Mouse (Mus musculus) kidney, embryonic 15.5 days (tissue): ENCODE data around the gene Nudt3. TPM values are rescaled to one million over a fixed set of nuclear protein-coding genes. Genes with fewer than 3 reads are reported as not detected.

Experiments
- ATAC-seq: fragments of 200-750 bp; cut with Nextera tagmentation; replicated peaks from 2 replicates; pipeline ENCODE4 v1.8.0; 2017; ENCODE audit warnings: moderate TSS enrichment; ENCODE audit not compliant: low FRiP score
- H3K27ac ChIP-seq: fragments of 300-500 bp; sonication (generic); 2 replicates; pipeline ENCODE4 v1.5.1; 2015; ENCODE audit warnings: mild to moderate bottlenecking, inconsistent platforms
- H3K27me3 ChIP-seq: fragments of 300-500 bp; sonication (generic); 2 replicates; pipeline ENCODE4 v1.6.1; 2015; ENCODE audit warnings: inconsistent platforms
- H3K36me3 ChIP-seq: fragments of 300-500 bp; sonication (generic); 2 replicates; pipeline ENCODE4 v1.6.1; 2015; ENCODE audit warnings: inconsistent platforms
- H3K4me1 ChIP-seq: fragments of 300-500 bp; sonication (generic); 2 replicates; pipeline ENCODE4 v1.6.1; 2015; ENCODE audit warnings: inconsistent platforms
- H3K4me2 ChIP-seq: fragments of 300-500 bp; sonication (generic); 2 replicates; pipeline ENCODE4 v1.6.1; 2015; ENCODE audit warnings: moderate library complexity, mild to moderate bottlenecking, inconsistent platforms
- H3K4me3 ChIP-seq: fragments of 300-500 bp; sonication (generic); replicated peaks from 2 replicates; pipeline ENCODE4 v1.5.1; 2015; ENCODE audit warnings: mild to moderate bottlenecking, inconsistent platforms
- H3K9ac ChIP-seq: fragments of 300-500 bp; sonication (generic); 2 replicates; pipeline ENCODE4 v1.6.1; 2015; ENCODE audit warnings: mild to moderate bottlenecking, inconsistent platforms
- H3K9me3 ChIP-seq: fragments of 300-500 bp; sonication (generic); replicated peaks from 2 replicates; pipeline ENCODE4 v1.6.1; 2016; ENCODE audit warnings: inconsistent platforms
- WGBS: fragments of 180-500 bp; shearing (Covaris S2); methylation state at CpG from one replicate; pipeline ENCODE4 v1.1.7; 2015; ENCODE audit warnings: mixed read lengths; 5-methylcytosine and 5-hydroxymethylcytosine counted together
- polyA plus RNA-seq: library from polyadenylated mRNA; unstranded; fragments of >200 nt; fragmentation: Nextera tagmentation; extraction: Ambion mirVana; gene quantifications from 2 replicates; pipeline ENCODE4 v1.2.1, GENCODE M21; 2015

Gene Nudt3
- polyA plus RNA-seq, 1 experiment from 2014 or later, result 81.5 TPM

DNA sequence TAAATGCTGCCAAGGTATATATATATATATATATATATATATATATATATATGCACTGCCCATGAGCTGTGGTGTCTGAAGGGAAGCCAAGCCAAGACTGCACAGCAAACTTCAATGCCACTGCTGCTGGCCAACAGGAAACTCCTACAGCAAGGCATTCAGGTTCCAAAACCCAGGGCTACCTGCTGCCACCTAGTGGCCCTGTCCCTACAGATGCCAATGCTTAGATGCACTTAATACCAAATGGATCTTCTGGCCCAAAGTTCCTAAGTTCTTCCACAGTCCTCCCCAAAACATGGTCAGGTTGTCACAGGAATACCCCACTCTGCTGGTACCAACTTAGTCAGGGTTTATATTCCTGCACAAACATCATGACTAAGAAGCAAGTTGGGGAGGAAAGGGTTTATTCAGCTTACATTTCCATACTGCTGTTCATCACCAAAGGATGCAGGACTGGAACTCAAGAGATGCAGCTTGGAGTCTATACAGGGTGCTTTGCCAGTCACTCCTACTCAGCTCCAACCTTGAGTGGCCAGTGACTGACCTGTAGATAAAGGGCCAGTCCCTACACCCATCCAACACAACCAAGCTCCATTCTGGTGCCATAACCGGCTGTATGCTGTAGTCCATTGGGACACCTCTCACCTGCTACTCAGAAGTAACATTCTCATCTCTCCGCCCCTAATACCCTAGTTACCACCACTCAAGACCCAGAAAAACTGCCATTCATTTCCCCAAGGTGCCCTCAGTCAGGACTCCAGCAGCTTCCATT is 6.1 kb upstream of the Nudt3 start:
- no peaks in the 10 kb centered on the region for H3K27me3 ChIP-seq
- WGBS, result 60% methylated on average over 2 of the region's 2 CpGs
- H3K4me2 ChIP-seq, result no peak overlapping the region
- H3K9ac ChIP-seq, result no peak overlapping the region
- H3K36me3 ChIP-seq, result peaks cover 50% of the 10 kb centered on the region
- no peaks in the 10 kb centered on the region for H3K9me3 ChIP-seq
- H3K4me3 ChIP-seq, result no peak overlapping the region
- no peak for ATAC-seq
- H3K4me1 ChIP-seq, result peaks cover 38% of the 10 kb centered on the region
- H3K27ac ChIP-seq, result peak overlapping the region; percentile 13; the same call in 1 of the 2 replicates

DNA sequence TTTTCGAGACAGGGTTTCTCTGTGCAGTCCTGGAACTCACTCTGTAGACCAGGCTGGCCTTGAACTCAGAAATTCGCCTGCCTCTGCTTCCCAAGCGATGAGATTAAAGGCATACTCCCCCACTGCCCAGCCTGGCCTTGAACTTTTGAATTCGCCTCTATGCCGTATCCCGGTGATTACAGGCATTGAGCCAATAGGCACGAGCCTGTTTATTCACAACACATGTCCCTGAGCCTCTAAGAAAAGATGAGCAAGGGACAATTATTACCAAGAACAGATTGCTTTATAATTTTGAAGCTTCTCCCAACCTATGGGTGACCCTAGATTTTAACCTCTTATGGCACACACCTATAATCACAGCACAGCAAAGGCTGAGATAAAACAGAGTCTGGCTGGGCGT is 5.1 kb upstream of the Nudt3 start:
- H3K4me3 ChIP-seq, result no peak overlapping the region
- H3K36me3 ChIP-seq, result peaks cover 43% of the 10 kb centered on the region
- no peak overlapping the region for H3K27ac ChIP-seq
- no peak overlapping the region for H3K4me2 ChIP-seq
- 88% methylated on average over 8 of the region's 8 CpGs for WGBS
- no peak overlapping the region for H3K9ac ChIP-seq
- peaks cover 34% of the 10 kb centered on the region for H3K4me1 ChIP-seq
- ATAC-seq, result no peak
- H3K9me3 ChIP-seq, result no peaks in the 10 kb centered on the region
- H3K27me3 ChIP-seq, result no peaks in the 10 kb centered on the region

DNA sequence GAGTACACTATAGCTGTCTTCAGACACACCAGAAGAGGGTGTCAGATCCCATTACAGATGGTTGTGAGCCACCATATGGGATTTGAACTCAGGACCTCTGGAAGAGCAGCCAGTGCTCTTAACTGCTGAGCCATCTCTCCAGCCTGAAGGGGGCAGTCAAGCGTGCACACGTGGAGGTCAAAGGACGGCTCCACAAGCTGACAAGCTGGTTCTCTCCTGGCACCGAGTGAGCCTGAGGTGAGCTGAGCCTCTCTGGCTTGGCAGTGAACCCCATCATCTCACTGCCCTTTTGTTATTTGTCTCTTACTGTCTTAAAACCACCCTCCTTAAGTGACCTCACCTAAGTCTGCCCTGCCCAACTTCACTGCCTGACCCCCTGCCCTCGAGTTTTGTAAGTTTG is 4.2 kb upstream of the Nudt3 start:
- 45% methylated on average over 5 of the region's 5 CpGs for WGBS
- Histone ChIP-seq H3K9ac (no peak overlapping the region), H3K36me3 (peaks cover 35% of the 10 kb centered on the region), H3K27me3 (no peaks in the 10 kb centered on the region), H3K9me3 (no peaks in the 10 kb centered on the region), H3K4me2 (no peak overlapping the region), H3K27ac (no peak overlapping the region), H3K4me3 (no peak overlapping the region), H3K4me1 (peaks cover 25% of the 10 kb centered on the region)
- ATAC-seq, result no peak

DNA sequence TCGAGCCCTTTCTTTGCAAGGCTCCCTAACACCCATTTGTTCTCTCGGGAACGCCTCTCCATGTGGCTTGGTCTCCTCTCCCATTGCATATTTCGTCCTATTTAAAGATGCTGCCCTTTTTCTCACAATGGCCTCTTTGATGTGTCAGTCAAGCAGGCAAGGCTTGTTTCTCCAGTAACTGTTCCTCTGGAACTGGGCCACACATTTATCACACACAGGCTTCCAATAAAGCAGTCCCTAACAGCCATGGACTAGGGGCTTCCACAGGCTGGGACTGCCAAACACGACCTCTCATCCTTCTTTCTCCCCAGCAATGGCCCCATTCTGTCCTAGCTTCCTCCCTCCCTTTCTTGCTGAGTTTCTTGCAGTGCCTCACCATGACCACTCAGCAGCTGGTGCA is 3.4 kb upstream of the Nudt3 start:
- Histone ChIP-seq H3K27ac (no peak overlapping the region), H3K36me3 (peaks cover 27% of the 10 kb centered on the region), H3K4me2 (no peak overlapping the region), H3K9me3 (no peaks in the 10 kb centered on the region), H3K27me3 (no peaks in the 10 kb centered on the region), H3K9ac (no peak overlapping the region), H3K4me3 (no peak overlapping the region), H3K4me1 (peaks cover 19% of the 10 kb centered on the region)
- WGBS, result 23% methylated on average over 5 of the region's 5 CpGs
- ATAC-seq, result no peak

DNA sequence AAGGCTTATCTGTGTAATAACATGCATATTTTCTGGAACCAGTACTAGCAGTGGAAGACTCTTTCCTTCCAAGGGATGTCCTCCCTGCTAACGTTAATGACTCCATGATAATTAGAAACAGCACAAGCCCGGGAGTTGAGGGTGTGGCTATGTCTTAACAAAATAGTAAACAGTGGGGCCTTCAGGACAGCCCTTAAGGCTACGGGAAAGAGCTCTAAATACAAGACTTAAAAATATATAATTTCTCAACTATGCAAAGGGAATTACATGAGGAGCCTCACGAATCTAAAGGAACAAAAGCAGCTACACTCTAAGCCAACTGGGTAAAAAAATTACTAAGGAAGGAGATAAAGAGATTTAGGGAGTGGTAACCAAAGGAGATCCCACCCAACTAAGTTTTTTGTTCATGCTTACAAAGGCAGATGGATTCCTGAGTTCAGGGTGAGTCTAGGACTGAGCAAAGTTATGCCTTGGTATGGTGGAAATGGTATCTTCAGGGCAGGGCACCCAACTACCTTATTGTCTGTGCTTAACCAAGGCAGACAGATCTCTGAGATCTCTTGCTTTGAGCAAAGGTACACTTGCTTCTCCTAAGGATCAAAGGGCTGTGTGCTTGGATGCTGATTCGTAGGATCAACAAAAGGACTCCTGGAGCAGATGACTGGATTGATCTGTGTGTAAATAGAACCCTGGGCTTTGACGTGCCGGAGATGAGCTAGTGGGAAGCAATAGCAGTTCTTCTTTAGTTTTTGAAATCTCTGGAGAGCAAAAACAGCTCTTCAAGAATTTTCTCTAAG is 2.4 kb upstream of the Nudt3 start:
- 55% methylated on average over 7 of the region's 7 CpGs for WGBS
- no peak overlapping the region for H3K9ac ChIP-seq
- no peak for ATAC-seq
- H3K27me3 ChIP-seq, result no peaks in the 10 kb centered on the region
- H3K36me3 ChIP-seq, result peaks cover 17% of the 10 kb centered on the region
- no peak overlapping the region for H3K4me3 ChIP-seq
- peaks cover 21% of the 10 kb centered on the region for H3K4me1 ChIP-seq
- H3K27ac ChIP-seq, result no peak overlapping the region
- no peak overlapping the region for H3K4me2 ChIP-seq
- no peaks in the 10 kb centered on the region for H3K9me3 ChIP-seq

DNA sequence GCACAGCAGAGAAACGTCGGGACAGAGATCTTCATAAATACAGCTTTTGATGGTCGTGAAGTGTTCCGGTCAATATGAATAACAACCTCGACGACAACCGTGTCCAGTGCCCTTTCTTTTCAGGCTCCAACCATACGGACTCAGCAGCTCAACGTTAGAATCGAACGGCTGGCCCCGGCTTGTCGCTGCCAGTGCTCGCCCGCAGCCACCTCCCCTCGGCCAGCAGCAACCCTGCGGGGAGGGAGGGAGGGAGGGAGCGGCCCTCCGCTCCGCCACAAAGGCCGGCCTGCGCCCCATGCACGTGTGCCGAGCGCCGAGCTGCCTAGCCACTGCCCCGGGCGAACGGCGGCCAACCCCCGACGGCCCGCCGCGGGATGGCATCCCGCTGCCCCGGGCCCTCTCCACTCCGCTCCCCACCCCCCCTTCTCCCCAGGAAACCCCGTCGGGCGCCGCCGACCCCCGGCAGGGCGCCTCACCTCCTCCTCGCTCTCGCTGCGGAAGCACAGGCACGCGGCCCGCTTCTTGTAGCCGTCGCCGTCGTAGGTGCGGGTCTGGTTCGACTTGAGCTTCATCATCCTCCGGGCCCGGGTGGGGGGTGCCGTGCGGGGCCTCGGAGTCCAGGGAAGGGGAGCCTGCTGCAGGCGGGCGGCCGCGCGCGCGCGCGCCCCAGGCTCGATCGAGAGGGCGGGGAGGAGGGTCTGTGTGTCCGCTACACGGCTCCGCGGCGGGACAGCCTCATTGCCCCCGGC is 510 bp downstream of the Nudt3 start:
- ATAC-seq, result peak; percentile 55
- Histone ChIP-seq H3K36me3 (peaks cover 6% of the 10 kb centered on the region), H3K4me2 (peak overlapping the region; percentile 67), H3K27me3 (no peaks in the 10 kb centered on the region), H3K9ac (peak overlapping the region; percentile 98), H3K27ac (peak overlapping the region; percentile 90), H3K4me3 (peak overlapping the region; percentile 97), H3K9me3 (peaks cover 3% of the 10 kb centered on the region; the same call in 1 of the 2 replicates), H3K4me1 (peaks cover 27% of the 10 kb centered on the region)
- under 1% methylated on average over 78 of the region's 80 CpGs for WGBS

DNA sequence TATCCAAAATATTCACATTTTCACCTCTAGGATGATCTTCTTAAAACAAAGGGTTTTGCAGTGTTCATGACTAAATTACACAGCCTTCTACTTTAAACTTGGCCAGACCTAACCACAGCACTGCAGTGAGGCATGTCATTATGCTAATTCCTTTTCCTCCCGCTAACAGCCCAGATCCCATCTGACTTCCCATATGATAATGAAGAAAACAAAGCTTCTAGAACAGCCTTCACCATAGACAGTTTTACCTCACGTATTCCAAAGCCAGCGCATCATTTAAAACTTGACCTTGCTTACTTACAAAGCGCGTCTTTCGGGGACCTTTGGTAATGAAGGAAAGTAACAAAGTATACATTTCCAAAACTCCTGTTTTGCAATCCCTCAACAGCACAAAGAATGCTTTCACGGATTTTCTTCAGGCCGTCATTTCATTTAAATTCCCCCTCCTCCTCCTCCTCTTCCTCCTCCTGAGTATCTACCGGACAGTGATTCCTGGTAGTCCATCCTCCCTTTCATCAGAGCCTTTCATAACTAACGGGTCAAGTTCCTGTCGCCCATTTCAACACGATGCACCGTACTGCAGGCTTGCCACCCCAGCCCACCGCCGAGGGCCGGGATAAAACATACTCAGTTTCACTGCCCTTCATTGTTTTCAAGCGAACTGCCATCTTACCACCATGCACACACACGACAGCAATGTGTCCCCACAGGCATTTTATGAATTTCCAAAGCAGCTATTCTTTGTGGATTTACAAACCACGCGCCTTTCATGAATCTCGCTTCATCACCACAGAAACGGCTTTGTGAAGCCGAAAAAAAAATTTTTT is 1.4 kb downstream of the Nudt3 start:
- peak overlapping the region; percentile 98 for H3K9ac ChIP-seq
- 2% methylated on average over 23 of the region's 23 CpGs for WGBS

DNA sequence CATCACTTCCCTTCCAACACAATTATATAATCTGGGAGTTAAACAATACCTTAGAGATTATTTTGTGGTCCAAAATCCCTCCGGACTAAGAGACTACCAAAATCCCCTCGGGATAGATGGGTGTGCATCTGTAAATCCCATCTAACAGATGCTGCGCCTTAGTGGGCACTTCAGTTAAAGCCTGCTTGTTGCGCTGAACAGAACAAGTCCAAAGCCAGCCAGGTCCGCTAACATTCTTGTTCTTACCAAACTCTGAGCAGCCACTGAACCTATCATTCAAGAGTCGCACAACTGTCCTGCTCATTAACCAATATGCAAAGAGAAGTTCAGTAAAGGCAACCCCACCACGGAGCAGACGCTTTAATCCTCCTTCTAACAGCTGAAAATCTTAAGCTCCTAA is 2.1 kb downstream of the Nudt3 start:
- Histone ChIP-seq H3K36me3 (peaks cover 21% of the 10 kb centered on the region), H3K4me3 (peak overlapping the region; percentile 97), H3K4me1 (peaks cover 24% of the 10 kb centered on the region), H3K27ac (no peak overlapping the region), H3K9me3 (peaks cover 8% of the 10 kb centered on the region; the same call in 1 of the 2 replicates), H3K27me3 (no peaks in the 10 kb centered on the region), H3K4me2 (peak overlapping the region; percentile 67), H3K9ac (peak overlapping the region; percentile 98)
- 43% methylated on average over 8 of the region's 8 CpGs for WGBS
- no peak for ATAC-seq

More for the DNA sequence above, 1.4 kb downstream of the Nudt3 start:
- no peaks in the 10 kb centered on the region for H3K27me3 ChIP-seq
- H3K27ac ChIP-seq, result peak overlapping the region; percentile 90
- H3K4me1 ChIP-seq, result peaks cover 26% of the 10 kb centered on the region
- H3K36me3 ChIP-seq, result peaks cover 15% of the 10 kb centered on the region
- no peak for ATAC-seq
- H3K4me3 ChIP-seq, result peak overlapping the region; percentile 97
- H3K4me2 ChIP-seq, result peak overlapping the region; percentile 67
- peaks cover 8% of the 10 kb centered on the region; the same call in 1 of the 2 replicates for H3K9me3 ChIP-seq

DNA sequence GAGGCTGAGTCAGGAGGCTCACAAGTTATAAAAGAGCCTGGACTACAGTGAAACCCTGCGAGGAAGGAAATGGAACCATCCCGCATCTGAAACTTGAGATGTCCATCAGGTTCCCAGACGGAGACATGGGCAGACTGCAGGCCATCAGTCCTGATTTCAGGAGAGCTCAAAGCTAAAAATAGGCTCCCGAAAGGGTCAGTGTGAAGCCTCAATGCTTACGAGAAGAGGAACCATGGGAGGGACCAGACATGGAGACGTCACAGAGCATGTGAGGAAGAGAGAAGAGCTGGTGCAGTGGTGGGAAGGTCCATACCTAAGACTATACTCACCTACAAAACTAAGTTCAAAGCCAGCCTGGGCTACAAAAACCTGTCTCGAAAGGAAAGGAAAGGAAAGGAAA is 7.9 kb downstream of the Nudt3 start:
- no peaks in the 10 kb centered on the region for H3K27me3 ChIP-seq
- H3K27ac ChIP-seq, result no peak overlapping the region
- no peak overlapping the region for H3K4me3 ChIP-seq
- H3K9me3 ChIP-seq, result peaks cover 8% of the 10 kb centered on the region; the same call in 1 of the 2 replicates
- no peak for ATAC-seq
- peaks cover 29% of the 10 kb centered on the region for H3K36me3 ChIP-seq
- no peak overlapping the region for H3K9ac ChIP-seq
- WGBS, result 63% methylated on average over 7 of the region's 7 CpGs
- no peak overlapping the region for H3K4me2 ChIP-seq
- H3K4me1 ChIP-seq, result peaks cover 36% of the 10 kb centered on the region

DNA sequence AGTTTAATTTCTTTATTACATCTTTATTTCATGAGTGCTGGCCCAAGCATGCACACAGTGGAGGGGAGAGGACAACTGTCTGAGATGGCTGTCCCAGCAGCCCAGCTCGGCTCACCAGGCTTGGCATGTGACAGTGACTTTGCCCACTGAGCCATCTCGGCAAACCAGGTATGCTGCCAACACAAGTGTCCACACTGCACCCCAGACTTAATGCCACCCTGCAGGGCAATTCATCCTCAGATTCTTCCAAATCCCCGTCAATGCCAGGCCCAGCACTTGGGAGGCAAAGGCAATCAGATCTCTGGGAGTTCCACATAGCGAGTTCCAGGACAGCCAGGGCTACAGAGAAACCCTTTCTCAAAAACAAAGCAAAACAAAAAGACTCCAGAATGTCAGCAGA is 10.3 kb downstream of the Nudt3 start:
- H3K27me3 ChIP-seq, result no peaks in the 10 kb centered on the region
- no peak overlapping the region for H3K4me3 ChIP-seq
- no peak overlapping the region for H3K4me2 ChIP-seq
- H3K9me3 ChIP-seq, result peaks cover 7% of the 10 kb centered on the region; the same call in 1 of the 2 replicates
- H3K9ac ChIP-seq, result no peak overlapping the region
- no peak overlapping the region for H3K27ac ChIP-seq
- H3K4me1 ChIP-seq, result peaks cover 34% of the 10 kb centered on the region
- 83% methylated on average over 4 of the region's 4 CpGs for WGBS
- ATAC-seq, result no peak
- peaks cover 29% of the 10 kb centered on the region for H3K36me3 ChIP-seq

DNA sequence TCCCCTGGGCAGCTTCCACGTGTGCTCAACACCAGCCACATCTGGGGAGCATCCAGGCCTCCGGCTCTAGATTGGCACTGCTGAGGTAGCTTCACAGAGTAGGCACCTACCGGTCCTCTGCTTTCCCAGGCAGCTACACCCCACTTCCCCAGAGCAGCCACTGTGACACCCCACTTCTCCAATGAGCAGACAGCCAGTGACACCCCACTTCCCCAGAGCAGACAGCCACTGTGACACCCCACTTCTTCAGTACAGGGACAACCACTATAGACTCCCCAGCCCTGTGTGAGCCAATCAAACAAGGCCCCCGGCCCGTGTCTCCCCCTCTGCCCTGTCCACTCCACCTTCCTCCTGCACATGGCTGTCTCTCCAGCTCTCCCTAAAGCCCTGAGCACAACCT is 11.3 kb downstream of the Nudt3 start:
- Histone ChIP-seq H3K9ac (no peak overlapping the region), H3K27ac (no peak overlapping the region), H3K9me3 (no peaks in the 10 kb centered on the region), H3K36me3 (peaks cover 20% of the 10 kb centered on the region), H3K4me1 (peaks cover 34% of the 10 kb centered on the region), H3K4me3 (no peak overlapping the region), H3K27me3 (no peaks in the 10 kb centered on the region), H3K4me2 (no peak overlapping the region)
- ATAC-seq, result no peak
- 80% methylated on average over 5 of the region's 5 CpGs for WGBS
